Mouse (Mus musculus): Measurements from ENCODE around the gene Hoxd3.

Gene Hoxd3

GRCm38 (mm10) chr2:74795531-74795930 is 83.8 kb downstream of the Hoxd3 start:
- DNase-seq (ENCODE audit: low spot score in 2 of 2) = no peak
